26 mouse cellular contexts compared by ENCODE assay signal in the genomic region with DNA sequence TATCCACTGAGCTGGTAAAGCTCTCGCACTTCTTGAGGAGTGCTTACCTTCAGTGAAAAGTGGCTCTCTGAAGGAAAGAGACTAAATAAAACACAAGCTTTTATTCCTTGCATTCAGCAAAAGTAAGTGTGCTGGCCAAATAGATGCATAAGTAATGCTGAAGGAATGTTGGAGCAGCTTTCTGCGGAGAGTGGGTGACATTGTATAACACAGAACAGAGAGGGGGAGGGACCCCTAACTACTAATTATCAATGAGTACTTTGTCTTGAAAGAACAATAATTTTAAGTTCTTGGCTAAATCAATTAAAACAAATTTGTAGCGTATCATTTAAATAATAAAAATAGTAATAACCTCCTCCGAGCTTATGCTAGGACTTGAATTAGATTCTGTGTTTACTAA. TPM values are rescaled to one million over a fixed set of nuclear protein-coding genes. Genes with fewer than 3 reads are reported as not detected.
DNase-seq lines count a peak whose midpoint lies in the region; ATAC-seq and TF ChIP-seq lines count a peak whose summit lies in the region.
"Had no signal": no experiment of that assay in that cellular context is flagged by ENCODE, and none has a peak within 500 bp of the region (broad histone marks: within the 10 kb centered on the region; RNA-seq: fewer than 3 reads in every experiment).

No protein-coding gene starts in this region.

- DNase-seq in embryonic facial prominence, embryonic 14.5 days (ENCODE audit: low spot score): peak; percentile 39
- no peak for DNase-seq in embryonic facial prominence, embryonic 10.5 days (ENCODE audit: low spot score)
- DNase-seq in heart, adult 2 months: no peak
- no peak for DNase-seq in heart, postnatal 36 days
- no peak for DNase-seq in heart, embryonic 10.5 days (ENCODE audit: low spot score)
- DNase-seq in adrenal gland, adult 8-10 months: no peak
- DNase-seq: adrenal gland, postnatal 14 days; cerebellum, adult 18-20 months; gastrocnemius, adult 2 months; layer of hippocampus, adult 9-11 months; liver; lung, embryonic 14.5 days; right cerebral cortex, postnatal 25 days had no signal

- 80% methylated on average over 4 of the region's 4 CpGs for WGBS in embryonic facial prominence, embryonic 14.5 days
- WGBS in embryonic facial prominence, embryonic 10.5 days: 88% methylated on average over 4 of the region's 4 CpGs
- 54% methylated on average over 4 of the region's 4 CpGs for WGBS in heart, adult 2 months
- 57% methylated on average over 4 of the region's 4 CpGs for WGBS in heart, embryonic 16.5 days
- WGBS in heart, embryonic 10.5 days: 81% methylated on average over 4 of the region's 4 CpGs

- no peaks in the 10 kb centered on the region for H3K9me3 ChIP-seq in embryonic facial prominence, embryonic 14.5 days (ENCODE audit: control insufficient read depth, low read length)
- H3K9me3 ChIP-seq in embryonic facial prominence, embryonic 10.5 days: no peaks in the 10 kb centered on the region
- H3K9me3 ChIP-seq in heart, embryonic 16.5 days (replicated peaks; ENCODE audit: control insufficient read depth, low read length): no peaks in the 10 kb centered on the region
- no peaks in the 10 kb centered on the region for H3K9me3 ChIP-seq in heart, embryonic 10.5 days
- H3K9me3 ChIP-seq: embryonic facial prominence, embryonic 15.5 days; hindbrain, embryonic 12.5 days; midbrain, embryonic 10.5 days; midbrain, embryonic 15.5 days; stomach, embryonic 15.5 days had no signal

- peaks cover 2% of the 10 kb centered on the region; the same call in 1 of the 2 replicates for H3K4me1 ChIP-seq in embryonic facial prominence, embryonic 14.5 days (ENCODE audit: control insufficient read depth, insufficient read depth, low read length)
- H3K4me1 ChIP-seq in embryonic facial prominence, embryonic 10.5 days: peaks cover 22% of the 10 kb centered on the region
- H3K4me1 ChIP-seq in heart, adult 2 months (ENCODE audit: control insufficient read depth, insufficient read depth, low read length): peaks cover 7% of the 10 kb centered on the region; the same call in 1 of the 2 replicates
- peaks cover 55% of the 10 kb centered on the region for H3K4me1 ChIP-seq in heart, embryonic 16.5 days (ENCODE audit: control insufficient read depth, insufficient read depth, low read length)
- peaks cover 61% of the 10 kb centered on the region for H3K4me1 ChIP-seq in heart, embryonic 10.5 days
- peaks cover 8% of the 10 kb centered on the region for H3K4me1 ChIP-seq in embryonic fibroblast, embryonic 13.5 days (ENCODE audit: control insufficient read depth, insufficient read depth, low read length)
- H3K4me1 ChIP-seq: embryonic facial prominence, embryonic 15.5 days; hindbrain, embryonic 12.5 days; midbrain, embryonic 15.5 days had no signal

- H3K4me2 ChIP-seq in embryonic facial prominence, embryonic 14.5 days (ENCODE audit: low read depth, low read length): no peak overlapping the region
- H3K4me2 ChIP-seq in heart, embryonic 16.5 days (ENCODE audit: low read depth, low read length): no peak overlapping the region
- H3K4me2 ChIP-seq: embryonic facial prominence, embryonic 15.5 days; hindbrain, embryonic 12.5 days; lung, embryonic 14.5 days; midbrain, embryonic 15.5 days; stomach, embryonic 15.5 days had no signal

- no peak overlapping the region for H3K9ac ChIP-seq in embryonic facial prominence, embryonic 14.5 days (ENCODE audit: low read depth, low read length)
- no peak overlapping the region for H3K9ac ChIP-seq in heart, adult 2 months (ENCODE audit: low read depth, low read length)
- 0 out of 2 replicates have a peak overlapping the region, but pooled peaks have one; percentile 22 for H3K9ac ChIP-seq in heart, embryonic 16.5 days (ENCODE audit: low read length)
- H3K9ac ChIP-seq: embryonic facial prominence, embryonic 15.5 days; hindbrain, embryonic 12.5 days; liver, embryonic 14.5 days; lung, embryonic 14.5 days; midbrain, embryonic 15.5 days; stomach, embryonic 15.5 days had no signal

- TF ChIP-seq POLR2A in heart, adult 2 months (IDR thresholded peaks at IDR 0.05; ENCODE audit: insufficient read depth, low read depth, low read length): no peak
- no peak for TF ChIP-seq POLR2A in embryonic fibroblast, embryonic 13.5 days (IDR thresholded peaks at IDR 0.05; ENCODE audit: low read depth, low read length)

- no peak for TF ChIP-seq CTCF in heart, adult 2 months (IDR thresholded peaks at IDR 0.05)
- no peak for TF ChIP-seq CTCF in embryonic fibroblast, embryonic 13.5 days (IDR thresholded peaks at IDR 0.05; ENCODE audit: borderline replicate concordance, insufficient read depth, low read length)

- H3K79me2 ChIP-seq in heart, adult 2 months (replicated peaks; ENCODE audit: control insufficient read depth, insufficient read depth, low read length): no peaks in the 10 kb centered on the region

- no peak overlapping the region for H3K27ac ChIP-seq in embryonic facial prominence, embryonic 14.5 days (replicated peaks; ENCODE audit: low read depth, low read length)
- H3K27ac ChIP-seq in embryonic facial prominence, embryonic 10.5 days (replicated peaks): no peak overlapping the region
- H3K27ac ChIP-seq in heart, adult 2 months: peak overlapping the region; percentile 4; the same call in 1 of the 2 replicates
- H3K27ac ChIP-seq in heart, embryonic 16.5 days (ENCODE audit: low read length): peak overlapping the region; percentile 53
- H3K27ac ChIP-seq in heart, embryonic 10.5 days: no peak overlapping the region
- peak overlapping the region; percentile 32; the same call in 1 of the 2 replicates for H3K27ac ChIP-seq in embryonic fibroblast, embryonic 13.5 days (ENCODE audit: insufficient read depth, low read length)
- H3K27ac ChIP-seq: embryonic facial prominence, embryonic 15.5 days; hindbrain, embryonic 12.5 days; hindbrain, postnatal 0 days; liver, embryonic 14.5 days; midbrain, embryonic 10.5 days; midbrain, embryonic 15.5 days; stomach, embryonic 15.5 days had no signal

- H3K4me3 ChIP-seq in embryonic facial prominence, embryonic 14.5 days (ENCODE audit: low read depth, low read length): no peak overlapping the region
- no peak overlapping the region for H3K4me3 ChIP-seq in embryonic facial prominence, embryonic 10.5 days
- no peak overlapping the region for H3K4me3 ChIP-seq in heart, adult 2 months
- no peak overlapping the region for H3K4me3 ChIP-seq in heart, embryonic 16.5 days (ENCODE audit: low read length)
- no peak overlapping the region for H3K4me3 ChIP-seq in heart, embryonic 10.5 days
- no peak overlapping the region for H3K4me3 ChIP-seq in embryonic fibroblast, embryonic 13.5 days (ENCODE audit: insufficient read depth, low read length)
- H3K4me3 ChIP-seq: embryonic facial prominence, embryonic 15.5 days; gastrocnemius, adult 2 months; hindbrain, embryonic 12.5 days; midbrain, embryonic 10.5 days; midbrain, embryonic 15.5 days; stomach, embryonic 15.5 days had no signal

- H3K27me3 ChIP-seq in embryonic facial prominence, embryonic 14.5 days (replicated peaks; ENCODE audit: control insufficient read depth, insufficient read depth, low read length): no peaks in the 10 kb centered on the region
- H3K27me3 ChIP-seq in embryonic facial prominence, embryonic 10.5 days (replicated peaks; ENCODE audit: low read depth, poor library complexity, severe bottlenecking): no peaks in the 10 kb centered on the region
- H3K27me3 ChIP-seq in heart, adult 2 months (ENCODE audit: control insufficient read depth, insufficient read depth, low read length): no peaks in the 10 kb centered on the region
- H3K27me3 ChIP-seq in heart, embryonic 16.5 days (ENCODE audit: control insufficient read depth, insufficient read depth, low read length): no peaks in the 10 kb centered on the region
- no peaks in the 10 kb centered on the region for H3K27me3 ChIP-seq in heart, embryonic 10.5 days (ENCODE audit: insufficient read depth, poor library complexity, severe bottlenecking)
- H3K27me3 ChIP-seq: CH12.LX; embryonic facial prominence, embryonic 15.5 days; hindbrain, embryonic 12.5 days; midbrain, embryonic 15.5 days; Patski; stomach, embryonic 15.5 days had no signal

- ATAC-seq in embryonic facial prominence, embryonic 14.5 days (ENCODE audit: low read depth): no peak
- no peak for ATAC-seq in heart, embryonic 16.5 days (replicated peaks; ENCODE audit: extremely low read depth, insufficient read depth, low FRiP score)
- ATAC-seq: intestine, postnatal 0 days; midbrain, embryonic 15.5 days; Patski had no signal

- intact Hi-C loops in heart, adult 2 months (cut with DNase I): no loop called here
- intact Hi-C loops in heart, postnatal 36 days (cut with DNase I): no loop called here

- no peaks in the 10 kb centered on the region for H3K36me3 ChIP-seq in embryonic facial prominence, embryonic 14.5 days (ENCODE audit: control insufficient read depth, insufficient read depth, low read length)
- no peaks in the 10 kb centered on the region for H3K36me3 ChIP-seq in embryonic facial prominence, embryonic 10.5 days (replicated peaks)
- peaks cover 36% of the 10 kb centered on the region for H3K36me3 ChIP-seq in heart, adult 2 months (ENCODE audit: control insufficient read depth, insufficient read depth, low read length)
- H3K36me3 ChIP-seq in heart, embryonic 16.5 days (ENCODE audit: control insufficient read depth, insufficient read depth): peaks cover 25% of the 10 kb centered on the region
- H3K36me3 ChIP-seq in heart, embryonic 10.5 days: peaks cover 59% of the 10 kb centered on the region
- H3K36me3 ChIP-seq: embryonic facial prominence, embryonic 15.5 days; hindbrain, embryonic 12.5 days; midbrain, embryonic 15.5 days; stomach, embryonic 15.5 days had no signal

- no peak for TF ChIP-seq EP300 in heart, adult 2 months (IDR thresholded peaks at IDR 0.05; ENCODE audit: insufficient read depth, low read depth, low read length)

RNA-seq across cellular contexts. Expression of a gene that starts 29.2 kb away (rescaled TPM):
- 358 and 490 TPM in 2 replicates for polyA plus RNA-seq in embryonic facial prominence, embryonic 14.5 days (2014; fragmentation: Nextera tagmentation; extraction: Ambion mirVana)
- 1.5 and 3.0 TPM in 2 replicates for polyA plus RNA-seq in embryonic facial prominence, embryonic 10.5 days (2016; fragmentation: Nextera tagmentation; extraction: Ambion mirVana)
- total RNA-seq in heart, adult 2 months (2021): 1,000 to 10,000 TPM; 1,397 to 1,781 TPM
- 1,690 and 1,900 TPM in 2 replicates for polyA plus RNA-seq in heart, adult 2 months (2012; rRNA removed)
- total RNA-seq in heart, postnatal 36 days (2021): 1,000 to 10,000 TPM; 1,744 to 1,878 TPM
- polyA plus RNA-seq in heart, embryonic 16.5 days (2015; fragmentation: Nextera tagmentation; extraction: Ambion mirVana): 1,874 and 1,903 TPM in 2 replicates
- polyA plus RNA-seq in heart, embryonic 10.5 days (2016; fragmentation: Nextera tagmentation; extraction: Ambion mirVana): 647 and 1,387 TPM in 2 replicates
- polyA plus RNA-seq in embryonic fibroblast, embryonic 13.5 days (2011; ENCODE audit: insufficient read length, low read depth, missing spikeins): not detected in 2 replicates
- 1 to 10 TPM in 3 of 4 experiments, under 1 TPM in 1; 0.45 to 2.4 (median 1.7) TPM for total RNA-seq in adrenal gland, adult 8-10 months (2022)
- total RNA-seq: CH12.LX; common myeloid progenitor, adult 5-6 weeks had no signal

RNA-seq across cellular contexts. Expression of a gene that starts 53.5 kb away (rescaled TPM):
- 20.5 and 23.4 TPM in 2 replicates for polyA plus RNA-seq in embryonic facial prominence, embryonic 14.5 days (2014; fragmentation: Nextera tagmentation; extraction: Ambion mirVana)
- 22.3 and 22.6 TPM in 2 replicates for polyA plus RNA-seq in embryonic facial prominence, embryonic 10.5 days (2016; fragmentation: Nextera tagmentation; extraction: Ambion mirVana)
- 100 to 1,000 TPM in 1 of 2 experiments, 10 to 100 TPM in 1; 88.1 to 103 TPM for total RNA-seq in heart, adult 2 months (2021)
- polyA plus RNA-seq in heart, adult 2 months (2012; rRNA removed): 42.2 and 129 TPM in 2 replicates
- total RNA-seq in heart, postnatal 36 days (2021): 100 to 1,000 TPM in 1 of 2 experiments, 10 to 100 TPM in 1; 59.9 to 102 TPM
- polyA plus RNA-seq in heart, embryonic 16.5 days (2015; fragmentation: Nextera tagmentation; extraction: Ambion mirVana): 11.4 and 11.9 TPM in 2 replicates
- 16.5 and 20.9 TPM in 2 replicates for polyA plus RNA-seq in heart, embryonic 10.5 days (2016; fragmentation: Nextera tagmentation; extraction: Ambion mirVana)
- 25.7 and 26.5 TPM in 2 replicates for polyA plus RNA-seq in embryonic fibroblast, embryonic 13.5 days (2011; ENCODE audit: insufficient read length, low read depth, missing spikeins)
- total RNA-seq in adrenal gland, adult 8-10 months (2022): 10 to 100 TPM; 23.9 to 31.1 (median 29.8) TPM

Comparison
In these comparisons a context has a peak if more than half of its experiments do, and no peak if none do; other contexts are left out.
1. H3K27ac ChIP-seq: peak in heart, adult 2 months (single experiment), heart, embryonic 16.5 days (single experiment) and embryonic fibroblast, embryonic 13.5 days (single experiment); none in embryonic facial prominence, embryonic 14.5 days (single experiment), embryonic facial prominence, embryonic 10.5 days (single experiment) and heart, embryonic 10.5 days (single experiment).
2. RNA of a gene that starts 29.2 kb away (polyA plus RNA-seq): 1,690 to 1,900 TPM in heart, adult 2 months, 1,874 to 1,903 TPM in heart, embryonic 16.5 days, 647 to 1,387 TPM in heart, embryonic 10.5 days and 358 to 490 TPM in embryonic facial prominence, embryonic 14.5 days; 1.5 to 3.0 TPM in embryonic facial prominence, embryonic 10.5 days and not detected in embryonic fibroblast, embryonic 13.5 days; every median in the first group is over 10 times any median in the second.